Mouse (Mus musculus) forebrain, embryonic 12.5 days (tissue): Measurements from ENCODE around the gene Ptgis. TPM values are rescaled to one million over a fixed set of nuclear protein-coding genes. Genes with fewer than 3 reads are reported as not detected.
A peak's percentile ranks its signal among the peaks of the same experiment; 100 is the strongest.

ENCODE experiments used
- ATAC-seq: fragments of 200-750 bp; cut with Nextera tagmentation; 2 replicates; pipeline ENCODE4 v1.8.0; 2017; ENCODE audit warnings: moderate TSS enrichment; ENCODE audit not compliant: low FRiP score
- H3K27ac ChIP-seq: fragments of 300-500 bp; sonication (generic); 2 replicates; pipeline ENCODE4 v1.5.1; 2016; ENCODE audit warnings: mild to moderate bottlenecking
- H3K27me3 ChIP-seq: fragments of 300-500 bp; sonication (generic); 2 replicates; pipeline ENCODE4 v1.6.1; 2016; ENCODE audit warnings: mild to moderate bottlenecking
- H3K36me3 ChIP-seq: fragments of 300-500 bp; sonication (generic); replicated peaks from 2 replicates; pipeline ENCODE4 v1.6.1; 2016; ENCODE audit warnings: mild to moderate bottlenecking
- H3K4me1 ChIP-seq: fragments of 300-500 bp; sonication (generic); 2 replicates; pipeline ENCODE4 v1.6.1; 2016
- H3K4me2 ChIP-seq: fragments of 300-500 bp; sonication (generic); 2 replicates; pipeline ENCODE4 v1.6.1; 2016; ENCODE audit warnings: mild to moderate bottlenecking, moderate library complexity
- H3K4me3 ChIP-seq: fragments of 300-500 bp; sonication (generic); replicated peaks from 2 replicates; pipeline ENCODE4 v1.5.1; 2016; ENCODE audit warnings: mild to moderate bottlenecking
- H3K9ac ChIP-seq: fragments of 300-500 bp; sonication (generic); 2 replicates; pipeline ENCODE4 v1.6.1; 2016; ENCODE audit warnings: mild to moderate bottlenecking
- H3K9me3 ChIP-seq: fragments of 300-500 bp; sonication (generic); 2 replicates; pipeline ENCODE4 v1.6.1; 2016
- WGBS: fragments of 180-500 bp; shearing (Covaris S2); methylation state at CpG from one replicate; pipeline ENCODE4 v1.1.7; 2016; 5-methylcytosine and 5-hydroxymethylcytosine counted together
- polyA plus RNA-seq: library from polyadenylated mRNA; unstranded; fragments of >200 nt; fragmentation: Nextera tagmentation; extraction: Ambion mirVana; gene quantifications from 2 replicates; pipeline ENCODE4 v1.2.1, GENCODE M21; 2016

Ptgis gene
- polyA plus RNA-seq, 1 experiment from 2014 or later = 6.0 TPM

DNA sequence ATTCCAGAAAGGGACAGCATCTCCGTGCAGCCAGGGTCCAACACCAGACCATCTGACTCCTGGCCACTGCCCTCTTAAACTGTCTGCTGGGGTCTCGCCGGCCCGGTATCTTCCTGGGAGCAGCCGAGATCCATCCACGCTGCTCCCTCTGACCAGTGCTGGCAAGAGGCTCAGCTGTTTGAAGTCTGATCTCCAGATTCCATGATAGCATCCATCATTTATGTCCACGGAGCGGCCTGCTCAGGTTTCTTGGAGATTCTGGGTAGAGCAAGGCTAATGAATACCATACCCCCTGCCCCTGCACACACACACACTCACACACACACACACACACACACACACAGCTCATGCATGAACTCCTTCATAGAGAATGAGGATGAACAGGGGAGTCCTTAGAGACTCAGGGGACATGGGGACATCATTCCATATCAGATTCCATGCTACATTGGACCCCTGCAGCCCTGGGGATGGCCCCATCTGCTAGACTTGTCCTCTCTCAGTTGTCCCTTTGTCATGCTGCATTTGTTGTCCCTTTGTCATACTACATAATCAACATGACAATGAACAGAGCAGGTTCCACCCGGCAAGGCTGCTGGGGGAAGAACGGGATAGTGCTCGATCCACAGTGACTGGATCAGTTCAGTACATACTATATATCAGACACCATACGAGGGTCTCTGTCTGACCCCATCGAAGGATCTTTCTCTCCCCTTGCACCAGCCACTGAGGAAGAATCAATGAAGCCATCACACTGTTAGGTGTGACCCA, 41.6 kb downstream of the Ptgis start:
- Histone ChIP-seq H3K4me3 (no peak overlapping the region), H3K27me3 (no peaks in the 10 kb centered on the region), H3K27ac (no peak overlapping the region), H3K36me3 (no peaks in the 10 kb centered on the region), H3K9me3 (no peaks in the 10 kb centered on the region), H3K4me2 (no peak overlapping the region), H3K9ac (no peak overlapping the region), H3K4me1 (peaks cover 15% of the 10 kb centered on the region)
- 72% methylated on average over 13 of the region's 13 CpGs for WGBS
- ATAC-seq = no peak

DNA sequence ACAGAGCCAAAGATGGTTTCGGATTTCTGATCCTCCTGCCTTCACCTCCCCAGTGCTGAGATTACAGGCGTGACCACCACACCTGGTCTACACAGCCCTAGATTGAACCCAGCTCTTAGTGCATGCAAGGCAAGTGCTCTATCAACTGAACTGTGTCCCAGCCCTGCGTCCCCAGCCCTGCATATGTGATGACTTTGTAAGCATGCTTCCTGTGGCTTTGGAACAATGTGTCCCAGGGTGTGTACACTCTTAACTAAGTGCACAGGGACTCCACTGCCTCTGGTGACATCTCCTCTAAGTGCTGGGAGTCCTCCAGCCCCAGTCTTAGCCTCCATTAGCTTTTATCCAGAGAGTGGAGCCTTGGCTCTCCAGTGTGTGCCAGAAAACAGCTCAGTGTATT, 47.0 kb downstream of the Ptgis start:
- H3K27me3 ChIP-seq = peaks cover 33% of the 10 kb centered on the region
- H3K36me3 ChIP-seq = no peaks in the 10 kb centered on the region
- H3K9ac ChIP-seq = no peak overlapping the region
- no peak overlapping the region for H3K27ac ChIP-seq
- no peak for ATAC-seq
- 90% methylated on average over 3 of the region's 3 CpGs for WGBS
- H3K4me2 ChIP-seq = no peak overlapping the region
- no peaks in the 10 kb centered on the region for H3K9me3 ChIP-seq
- H3K4me1 ChIP-seq = peaks cover 21% of the 10 kb centered on the region
- no peak overlapping the region for H3K4me3 ChIP-seq

DNA sequence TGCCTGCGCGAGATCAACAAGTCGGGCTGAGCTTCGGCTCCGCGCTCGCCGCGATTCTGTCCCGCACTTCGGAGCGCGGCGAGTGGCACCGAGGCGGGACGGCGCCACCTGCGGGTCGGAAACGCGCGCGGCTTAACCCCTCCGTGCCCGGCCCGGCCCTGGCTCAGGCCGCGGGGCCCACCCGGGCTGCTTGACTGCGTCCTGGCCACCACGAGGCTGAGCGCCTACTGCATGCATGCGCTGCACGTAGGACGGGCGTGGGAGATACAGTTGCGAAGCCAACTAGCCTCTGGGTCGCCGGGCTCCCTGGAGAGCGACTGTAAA, 50.4 kb downstream of the Ptgis start, which contains the start of gene Kcnb1:
Kcnb1 (minus strand) TSS at position 80 of the 324 bp plus-strand sequence.
- Histone ChIP-seq H3K9me3 (no peaks in the 10 kb centered on the region), H3K27ac (no peak within 1 kb of the TSS), H3K27me3 (peaks cover 60% of the 10 kb centered on the region), H3K36me3 (no peaks in the 10 kb centered on the region), H3K4me1 (peaks cover 30% of the 10 kb centered on the region), H3K9ac (peak within 1 kb of the TSS; percentile 66), H3K4me2 (peak within 1 kb of the TSS; percentile 91), H3K4me3 (peak within 1 kb of the TSS; percentile 60)
- WGBS = under 1% methylated on average over 40 of the region's 41 CpGs
- ATAC-seq = peak; percentile 82

DNA sequence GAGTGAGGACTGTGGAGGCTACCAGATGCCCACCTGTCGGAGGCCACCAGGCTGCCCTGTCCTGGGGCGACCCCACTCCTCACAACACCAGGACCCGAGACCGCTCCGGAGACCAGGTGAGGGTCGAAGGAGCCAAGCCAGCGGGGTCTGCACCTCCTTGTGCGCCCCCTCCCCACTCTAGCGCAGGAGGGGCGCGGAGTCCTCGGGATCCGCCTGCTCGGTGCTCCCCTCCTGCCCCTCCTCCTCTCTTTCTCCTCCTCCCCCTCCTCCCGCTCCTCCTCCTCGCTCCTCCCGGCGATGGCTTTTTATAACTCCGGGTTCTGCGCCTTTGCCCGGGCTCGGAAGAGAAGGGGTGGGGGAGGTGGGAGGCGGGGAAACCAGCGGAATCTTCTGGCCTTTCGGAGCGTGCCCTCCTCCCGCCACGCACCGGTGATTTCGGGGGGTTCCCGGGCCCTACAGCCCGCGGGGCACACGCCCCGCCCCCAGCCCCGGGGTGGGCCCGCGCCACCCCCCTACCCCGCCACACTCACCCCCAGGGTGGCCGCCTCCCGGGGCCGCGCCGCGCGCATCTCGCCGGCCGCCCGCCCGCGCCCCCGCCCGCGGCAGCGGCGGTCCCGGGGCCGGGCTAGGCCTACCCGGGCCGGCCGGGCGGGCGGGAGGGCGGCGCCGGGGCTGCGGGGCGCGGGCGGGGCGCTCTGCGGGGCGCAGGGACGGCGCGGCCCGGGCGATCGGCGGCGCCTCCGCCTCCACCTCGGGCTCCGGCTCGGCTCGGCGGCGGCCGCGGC, 50.9 kb downstream of the Ptgis start:
- Histone ChIP-seq H3K4me1 (peaks cover 30% of the 10 kb centered on the region), H3K27ac (no peak overlapping the region), H3K27me3 (peaks cover 60% of the 10 kb centered on the region), H3K4me3 (peak overlapping the region; percentile 60), H3K4me2 (peak overlapping the region; percentile 91), H3K9ac (peak overlapping the region; percentile 66), H3K9me3 (no peaks in the 10 kb centered on the region), H3K36me3 (no peaks in the 10 kb centered on the region)
- WGBS = under 1% methylated on average over 36 of the region's 91 CpGs
- peak; percentile 36 for ATAC-seq

DNA sequence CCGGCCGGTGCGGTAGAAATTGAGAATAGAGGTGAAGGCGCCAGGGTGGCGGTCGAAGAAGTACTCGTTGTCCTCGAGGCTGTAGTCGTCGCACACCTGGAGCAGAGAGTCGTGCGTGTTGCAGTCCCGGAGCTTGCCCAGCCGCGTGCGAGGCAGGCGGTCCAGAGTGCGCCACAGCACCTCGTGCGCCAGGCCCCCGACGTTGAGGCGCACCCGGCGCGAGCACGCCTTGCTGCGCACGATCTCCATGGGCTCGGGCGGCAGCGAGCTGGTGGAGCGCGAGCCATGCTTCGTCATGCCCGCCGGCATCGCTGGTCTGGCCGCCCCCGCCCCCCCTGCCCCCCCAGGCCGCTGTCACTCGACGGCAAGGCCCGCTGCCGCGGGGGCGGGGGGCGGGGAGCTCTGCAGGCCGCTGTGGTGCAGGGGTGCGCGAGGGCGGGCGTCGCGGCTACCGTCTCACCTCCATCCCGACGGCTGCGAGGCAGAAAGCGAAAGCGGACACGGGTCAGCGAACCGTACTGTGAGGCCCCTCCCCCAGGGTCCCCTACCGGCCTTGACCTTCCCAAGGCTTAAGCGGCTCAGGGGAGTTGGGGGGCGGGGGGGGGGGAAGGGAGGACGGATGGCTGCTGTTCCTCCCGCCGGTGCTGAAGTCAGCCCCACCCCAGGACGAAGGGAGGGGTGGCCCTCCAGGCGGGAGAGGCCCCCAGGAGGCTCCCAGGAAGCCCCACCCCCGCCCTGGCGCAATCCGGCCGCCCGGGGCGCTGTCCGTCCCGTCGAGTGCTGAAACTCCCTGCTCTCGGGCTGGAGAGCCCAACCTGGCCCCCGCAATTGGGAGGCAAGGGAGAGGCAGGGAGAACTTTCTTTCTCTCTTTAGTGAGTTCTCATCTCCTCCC, 51.8 kb downstream of the Ptgis start:
- 14% methylated on average over 72 of the region's 83 CpGs for WGBS
- peak overlapping the region; percentile 60 for H3K4me3 ChIP-seq
- H3K27me3 ChIP-seq = peaks cover 60% of the 10 kb centered on the region
- H3K36me3 ChIP-seq = no peaks in the 10 kb centered on the region
- H3K4me2 ChIP-seq = peak overlapping the region; percentile 91
- peaks cover 30% of the 10 kb centered on the region for H3K4me1 ChIP-seq
- no peak overlapping the region for H3K9ac ChIP-seq
- no peak overlapping the region for H3K27ac ChIP-seq
- H3K9me3 ChIP-seq = no peaks in the 10 kb centered on the region
- ATAC-seq = peak; percentile 39; the same call in 1 of the 2 replicates

DNA sequence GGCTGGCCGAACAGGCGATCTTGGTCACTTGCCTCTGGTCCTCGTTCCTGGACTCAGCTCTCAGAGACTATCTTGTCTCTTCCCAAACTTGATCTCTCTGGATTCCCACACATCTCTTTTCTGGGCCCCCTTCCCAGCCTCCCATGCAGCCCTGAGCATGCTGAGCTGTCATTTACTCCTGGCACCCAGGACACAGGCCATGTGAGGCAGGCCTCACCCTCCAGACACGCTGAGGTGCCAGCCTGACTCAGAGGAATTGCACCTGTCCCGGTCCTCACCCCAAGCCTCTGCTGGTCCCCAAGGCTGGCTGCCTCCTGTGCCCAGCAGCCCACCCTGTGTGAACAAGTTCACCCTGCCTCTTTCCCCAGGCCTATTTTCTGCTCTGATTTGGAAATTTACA, 53.3 kb downstream of the Ptgis start:
- Histone ChIP-seq H3K4me1 (peaks cover 30% of the 10 kb centered on the region), H3K4me2 (no peak overlapping the region), H3K27ac (no peak overlapping the region), H3K9ac (no peak overlapping the region), H3K36me3 (no peaks in the 10 kb centered on the region), H3K4me3 (no peak overlapping the region), H3K27me3 (peaks cover 60% of the 10 kb centered on the region), H3K9me3 (no peaks in the 10 kb centered on the region; the same call in 1 of the 2 replicates)
- 75% methylated on average over 5 of the region's 5 CpGs for WGBS
- ATAC-seq = no peak

DNA sequence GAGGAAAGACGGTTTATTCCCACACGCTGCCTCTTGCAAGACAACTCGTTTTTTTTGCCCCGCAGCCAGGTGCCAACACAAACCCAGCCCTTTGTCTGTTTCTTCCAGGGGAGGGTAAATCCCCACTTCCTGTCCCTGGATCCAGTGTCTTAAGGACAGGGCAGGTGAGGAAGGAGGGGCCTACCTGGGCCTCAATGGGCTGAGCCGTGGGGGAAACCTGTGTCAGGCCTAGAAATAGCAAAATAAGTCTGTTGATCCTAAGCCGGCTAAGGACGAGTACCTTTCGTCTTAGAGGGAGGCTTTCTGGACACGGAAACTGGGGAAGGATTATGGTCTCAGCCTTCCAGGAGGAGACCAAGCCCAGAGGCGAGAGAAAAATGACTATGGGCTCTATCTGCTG, 53.9 kb downstream of the Ptgis start:
- Histone ChIP-seq H3K27me3 (peaks cover 56% of the 10 kb centered on the region), H3K27ac (no peak overlapping the region), H3K4me2 (no peak overlapping the region), H3K9me3 (no peaks in the 10 kb centered on the region; the same call in 1 of the 2 replicates), H3K4me1 (peaks cover 30% of the 10 kb centered on the region), H3K9ac (no peak overlapping the region), H3K36me3 (no peaks in the 10 kb centered on the region), H3K4me3 (no peak overlapping the region)
- WGBS = 42% methylated on average over 10 of the region's 10 CpGs
- no peak for ATAC-seq

DNA sequence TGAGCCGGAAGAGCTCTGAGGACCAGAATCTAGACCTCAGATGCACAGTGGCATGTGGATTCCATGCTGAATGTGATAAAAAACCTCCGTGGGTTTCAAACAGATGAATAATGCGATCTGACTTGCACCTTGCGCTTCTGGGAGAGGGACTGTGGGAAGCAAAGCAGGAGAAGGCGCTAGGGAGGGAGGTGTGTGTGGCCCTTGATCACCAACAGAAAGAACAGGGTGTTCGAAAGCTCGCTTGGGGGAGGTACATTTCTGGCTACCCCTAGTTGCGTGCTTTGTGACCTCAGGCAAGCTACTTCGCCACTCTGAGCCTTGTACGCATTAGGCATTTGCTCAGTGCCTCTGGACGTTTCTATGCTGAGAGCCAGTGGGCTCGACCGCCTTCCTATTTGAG, 54.4 kb downstream of the Ptgis start:
- Histone ChIP-seq H3K9me3 (no peaks in the 10 kb centered on the region; the same call in 1 of the 2 replicates), H3K4me1 (peaks cover 29% of the 10 kb centered on the region), H3K27ac (no peak overlapping the region), H3K36me3 (no peaks in the 10 kb centered on the region), H3K4me3 (no peak overlapping the region), H3K9ac (no peak overlapping the region), H3K4me2 (no peak overlapping the region), H3K27me3 (peaks cover 51% of the 10 kb centered on the region)
- WGBS = 60% methylated on average over 13 of the region's 13 CpGs
- ATAC-seq = no peak

DNA sequence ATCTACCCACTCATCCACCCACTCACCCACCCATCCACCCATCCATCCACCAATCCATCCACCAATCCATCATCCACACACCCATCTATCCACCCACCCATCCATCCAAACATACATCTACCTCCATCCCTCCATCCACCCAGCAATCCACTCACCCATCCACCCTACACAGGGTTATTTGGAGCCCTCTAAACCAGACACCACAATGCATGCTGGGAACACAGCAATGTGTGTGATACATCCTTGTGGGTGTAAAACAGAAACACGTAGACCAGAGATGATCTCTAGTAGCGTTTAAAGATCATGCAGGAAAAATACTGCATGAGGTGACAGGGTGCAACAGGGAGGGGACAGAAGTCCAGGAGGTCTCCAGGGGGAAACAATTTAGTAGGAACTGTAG, 55.0 kb downstream of the Ptgis start:
- Histone ChIP-seq H3K4me1 (peaks cover 24% of the 10 kb centered on the region), H3K4me3 (no peak overlapping the region), H3K36me3 (no peaks in the 10 kb centered on the region), H3K27me3 (peaks cover 45% of the 10 kb centered on the region), H3K27ac (no peak overlapping the region), H3K4me2 (no peak overlapping the region), H3K9me3 (no peaks in the 10 kb centered on the region; the same call in 1 of the 2 replicates), H3K9ac (no peak overlapping the region)
- WGBS = 88% methylated on average over 2 of the region's 2 CpGs
- ATAC-seq = no peak

DNA sequence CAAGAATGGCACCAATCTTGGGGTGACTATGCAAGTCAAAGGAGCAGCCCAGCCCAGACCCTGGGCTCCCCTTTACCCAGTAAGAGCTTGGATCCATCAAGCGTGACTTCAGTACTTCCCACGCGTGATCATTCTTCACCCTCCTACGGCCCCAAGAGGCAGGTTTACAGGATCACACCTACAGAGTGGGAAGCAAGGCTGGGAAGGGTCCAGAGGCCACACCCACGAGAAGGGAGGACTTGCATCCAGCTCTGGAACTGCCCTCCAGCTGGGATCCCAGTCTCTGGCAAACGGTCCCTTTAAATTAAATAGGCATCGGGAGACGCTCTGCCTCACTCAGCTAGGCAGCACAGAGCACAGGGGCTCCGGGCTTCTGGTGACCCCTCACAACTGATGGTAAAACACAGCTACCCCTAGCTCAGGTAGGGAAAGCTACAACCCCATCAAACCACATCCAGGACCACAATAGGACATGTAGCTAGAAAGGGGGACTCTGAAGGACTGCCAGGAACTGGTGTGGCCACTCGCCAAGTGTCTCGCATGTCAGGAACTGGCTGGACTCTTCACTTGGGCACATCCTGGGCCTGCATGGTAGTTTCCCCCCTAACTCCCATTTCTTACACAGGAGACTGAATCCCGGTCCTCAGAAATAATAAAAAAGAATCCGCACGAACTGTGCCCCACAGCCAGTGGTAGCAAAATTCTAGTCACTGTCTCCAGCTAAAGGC, 58.6 kb downstream of the Ptgis start:
- Histone ChIP-seq H3K4me3 (no peak overlapping the region), H3K36me3 (no peaks in the 10 kb centered on the region), H3K9me3 (no peaks in the 10 kb centered on the region; the same call in 1 of the 2 replicates), H3K9ac (no peak overlapping the region), H3K4me1 (peaks cover 6% of the 10 kb centered on the region; the same call in 1 of the 2 replicates), H3K27ac (no peak overlapping the region), H3K27me3 (peaks cover 12% of the 10 kb centered on the region; the same call in 1 of the 2 replicates), H3K4me2 (no peak overlapping the region)
- WGBS = 88% methylated on average over 14 of the region's 14 CpGs
- ATAC-seq = no peak

DNA sequence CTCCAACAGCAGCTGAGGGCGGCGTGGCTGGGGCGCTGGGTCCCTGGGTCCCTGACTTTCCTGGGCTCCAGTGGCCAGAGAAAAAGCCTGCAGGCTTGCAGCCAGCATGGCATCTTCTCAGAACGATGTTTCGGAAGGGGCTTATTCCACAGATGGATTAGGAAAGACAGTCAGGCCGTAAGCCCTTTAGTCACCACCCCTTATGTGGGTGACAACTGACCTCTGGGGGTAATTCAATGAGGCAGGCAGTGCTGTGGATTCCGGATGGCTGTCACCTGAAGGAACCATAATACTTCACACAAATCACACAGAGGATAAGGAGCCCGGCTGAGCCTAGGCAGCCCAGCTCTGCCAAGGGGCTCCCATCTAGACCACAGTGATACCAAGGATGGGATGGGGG, 59.3 kb downstream of the Ptgis start:
- Histone ChIP-seq H3K9ac (no peak overlapping the region), H3K27ac (no peak overlapping the region), H3K4me3 (no peak overlapping the region), H3K27me3 (0 out of 2 replicates have a peak, but pooled peaks cover 5% of the 10 kb centered on the region), H3K9me3 (no peaks in the 10 kb centered on the region; the same call in 1 of the 2 replicates), H3K36me3 (no peaks in the 10 kb centered on the region), H3K4me2 (no peak overlapping the region), H3K4me1 (no peaks in the 10 kb centered on the region; the same call in 1 of the 2 replicates)
- ATAC-seq = no peak
- 84% methylated on average over 8 of the region's 8 CpGs for WGBS
